Mouse (Mus musculus) brain, embryonic 14.5 days (tissue): ENCODE measurements around the gene Yjefn3.

Experiments
- CTCF ChIP-seq: fragments of 200-500 bp; IDR thresholded peaks from 2 replicates; pipeline ENCODE4 v1.5.1; 2012; ENCODE audit warnings: inconsistent platforms, mild to moderate bottlenecking, moderate library complexity, borderline replicate concordance; ENCODE audit not compliant: insufficient read depth, insufficient read length; ENCODE audit errors: extremely low read depth
- POLR2A ChIP-seq: fragments of 200-500 bp; IDR thresholded peaks from 2 replicates; pipeline ENCODE4 v1.6.1; 2012; ENCODE audit warnings: mild to moderate bottlenecking, inconsistent platforms, borderline replicate concordance; ENCODE audit not compliant: poor library complexity, insufficient read depth, insufficient read length, severe bottlenecking; ENCODE audit errors: extremely low read depth

- TF ChIP-seq CTCF (no peak), POLR2A (no peak)
These were observed 21.7 kb downstream of the Yjefn3 start for GRCm38 (mm10) chr8:69880841-69881240.
